Mouse (Mus musculus): ENCODE data around the gene Map4k3.
A peak's percentile ranks its signal among the peaks of the same experiment; 100 is the strongest.
"Not testable (repeated sequence)": the region's sequence is repeated elsewhere in the genome, so short reads cannot be mapped to it uniquely, and the experiment has no call there.

Map4k3 gene

DNA sequence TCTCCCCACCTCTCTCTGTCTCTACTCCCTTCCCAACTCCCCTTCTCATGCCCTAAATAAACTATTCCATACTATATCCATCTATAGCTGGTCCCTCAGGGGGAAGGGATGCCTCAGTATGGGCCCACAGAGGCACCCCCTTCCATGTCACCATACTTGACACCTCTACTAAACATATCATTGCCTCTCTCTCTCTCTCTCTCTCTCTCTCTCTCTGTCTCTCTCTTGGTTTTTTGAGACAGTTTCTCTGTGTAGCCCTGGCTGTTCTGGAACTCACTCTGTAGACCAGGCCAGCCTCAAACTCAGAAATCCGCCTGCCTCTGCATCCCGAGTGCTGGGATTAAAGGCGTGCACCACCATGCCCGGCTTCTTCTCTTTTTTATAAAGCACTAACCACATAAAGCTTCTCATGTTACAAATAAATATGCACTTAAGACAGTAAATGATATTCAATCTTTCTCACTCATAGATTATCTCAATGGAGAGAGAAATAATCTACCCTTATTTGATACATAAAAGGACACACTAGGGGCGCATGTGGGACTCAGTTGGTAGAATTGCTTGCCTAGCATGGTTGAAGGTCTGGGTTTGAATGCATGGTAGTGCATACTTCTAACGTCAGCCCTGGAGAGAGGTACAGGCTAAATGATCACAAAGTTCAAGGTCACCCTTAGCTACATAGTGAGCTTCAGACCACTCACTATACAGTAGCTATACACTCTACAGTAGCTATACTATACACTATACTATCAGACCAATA lies 159.3 kb downstream of the Map4k3 start:
- no peak for DNase-seq (ENCODE audit: low read depth, low spot score)

DNA sequence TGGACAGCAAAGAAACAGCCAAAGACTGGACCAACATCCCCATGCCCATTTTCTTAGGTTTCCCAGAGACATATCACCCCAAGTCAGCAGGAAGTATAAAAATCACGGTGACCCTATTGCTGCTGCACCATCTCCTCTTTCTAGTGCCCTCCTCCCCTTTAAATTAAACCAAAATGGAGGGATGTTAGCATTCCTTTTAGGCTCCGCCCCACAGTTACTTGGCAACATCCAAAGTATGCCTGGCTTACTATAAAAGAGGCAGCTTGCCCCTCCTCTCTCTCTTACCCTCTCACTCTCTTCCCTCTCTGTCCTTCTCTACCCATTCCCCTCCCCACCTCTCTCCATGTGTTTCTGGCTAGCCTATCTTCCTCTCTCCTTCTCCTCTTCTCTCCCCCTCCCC lies 159.8 kb downstream of the Map4k3 start:
- no peak for DNase-seq (ENCODE audit: low read depth, low spot score)

DNA sequence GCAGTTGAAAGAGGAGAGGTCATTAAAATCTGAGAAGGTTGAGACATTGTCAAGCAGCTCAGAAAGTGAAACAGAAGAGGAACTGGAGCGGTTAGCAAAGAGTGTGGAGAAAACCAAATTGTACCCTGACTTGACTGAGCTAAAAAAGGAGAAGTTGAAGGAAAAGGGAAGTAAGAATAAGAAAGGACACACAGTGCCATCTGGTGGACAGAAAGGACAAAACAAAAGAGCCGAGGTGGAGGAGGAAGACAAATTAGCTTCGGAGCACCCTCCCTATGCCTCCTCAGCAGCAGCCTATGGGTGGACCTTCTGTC lies 163.7 kb downstream of the Map4k3 start:
- no peak for DNase-seq (ENCODE audit: low read depth, low spot score)

DNA sequence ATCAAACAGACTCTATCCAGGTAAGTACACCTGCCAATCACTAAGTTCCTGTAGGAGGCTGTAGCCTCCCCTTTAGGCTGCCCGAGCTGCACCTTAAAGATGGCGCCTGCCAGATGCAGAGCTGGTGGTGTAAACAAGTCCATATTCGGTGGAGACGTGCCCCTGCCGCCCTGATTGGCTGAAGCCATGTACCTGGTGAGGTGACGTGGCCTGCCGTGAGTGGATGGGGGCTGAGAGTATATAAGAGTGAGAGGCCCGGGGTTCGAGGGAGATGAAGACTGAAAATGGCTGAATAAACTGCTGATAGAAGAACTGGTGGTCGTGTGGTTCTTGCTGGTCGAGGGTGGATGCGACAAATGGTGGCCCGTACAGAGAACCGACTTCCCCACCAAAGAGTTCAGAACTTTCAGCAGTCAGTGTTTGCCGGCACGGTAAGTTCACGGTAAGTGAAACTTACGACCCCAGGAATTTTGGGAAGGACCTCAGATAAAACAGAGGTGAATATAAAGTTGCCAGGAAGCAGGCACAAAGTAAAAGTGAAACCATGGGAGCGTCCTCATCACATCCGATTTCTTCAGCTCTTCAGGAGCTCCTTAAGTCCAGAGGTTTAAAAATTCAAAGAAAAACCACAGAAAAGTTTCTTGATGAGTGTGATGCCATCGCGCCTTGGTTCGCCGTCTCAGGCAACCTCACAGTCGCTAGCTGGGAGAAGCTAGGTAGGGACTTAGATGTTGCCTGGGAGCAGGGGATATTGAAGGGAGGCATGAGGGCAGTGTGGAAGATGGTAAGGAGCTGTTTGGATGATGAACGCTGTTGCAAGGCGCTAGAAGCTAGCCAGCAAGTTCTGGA lies 164.3 kb downstream of the Map4k3 start:
- DNase-seq (ENCODE audit: low read depth, low spot score) = not testable (repeated sequence)

DNA sequence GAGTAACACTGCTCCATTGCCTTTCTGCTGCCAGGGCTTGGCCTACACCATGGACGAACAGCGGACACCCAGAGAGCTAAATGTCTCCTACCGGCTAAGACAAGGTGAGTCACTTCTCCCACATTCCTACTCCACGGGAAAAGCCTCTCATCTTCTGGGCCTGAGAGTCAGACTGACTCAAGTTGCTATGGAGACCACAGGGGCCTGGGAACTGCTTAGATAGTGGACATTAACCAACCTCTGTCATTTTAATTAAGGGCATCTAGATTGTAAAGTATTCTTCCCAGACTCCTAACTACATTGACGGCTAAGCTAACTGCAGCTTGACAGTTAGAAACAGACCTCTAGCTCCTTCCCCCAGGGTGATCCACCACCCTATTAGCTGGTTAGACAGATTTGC lies 165.5 kb downstream of the Map4k3 start:
- DNase-seq (ENCODE audit: low read depth, low spot score) = no peak

DNA sequence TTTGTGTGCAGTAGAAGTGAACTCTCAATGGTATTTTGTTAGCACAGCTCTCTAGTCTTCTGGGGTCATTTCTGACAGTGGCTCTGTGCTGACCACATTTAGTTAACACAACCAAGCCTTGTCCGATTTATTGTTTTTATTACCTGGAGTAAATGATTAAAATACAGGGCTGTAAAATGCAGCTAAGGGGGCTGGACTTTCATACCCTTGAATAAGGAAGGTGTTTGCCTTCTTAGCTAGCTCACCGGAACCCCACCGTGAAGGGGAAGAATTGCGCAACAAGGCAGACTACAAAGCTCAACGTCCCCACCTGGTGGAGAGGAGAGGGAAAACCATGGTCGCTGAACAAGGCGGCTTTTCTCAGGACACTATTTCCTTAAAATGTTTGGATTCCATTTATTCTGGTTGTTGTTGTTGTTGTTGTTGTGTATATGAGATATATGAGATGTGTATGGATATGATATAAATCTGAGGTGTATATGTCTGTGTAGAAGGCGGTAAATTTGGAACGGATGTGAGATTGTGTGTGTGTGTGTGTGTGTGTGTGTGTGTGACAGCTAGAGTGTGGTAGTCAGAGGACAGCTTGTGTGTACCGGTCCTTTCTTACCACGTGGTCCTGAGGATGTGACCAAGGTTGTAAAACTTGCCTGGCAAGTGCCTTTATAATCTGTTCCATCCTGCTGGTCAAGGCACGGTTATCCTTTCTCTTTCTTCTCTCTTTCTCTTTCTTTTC lies 167.4 kb downstream of the Map4k3 start:
- peak; percentile 75 for DNase-seq (ENCODE audit: low read depth, low spot score)

DNA sequence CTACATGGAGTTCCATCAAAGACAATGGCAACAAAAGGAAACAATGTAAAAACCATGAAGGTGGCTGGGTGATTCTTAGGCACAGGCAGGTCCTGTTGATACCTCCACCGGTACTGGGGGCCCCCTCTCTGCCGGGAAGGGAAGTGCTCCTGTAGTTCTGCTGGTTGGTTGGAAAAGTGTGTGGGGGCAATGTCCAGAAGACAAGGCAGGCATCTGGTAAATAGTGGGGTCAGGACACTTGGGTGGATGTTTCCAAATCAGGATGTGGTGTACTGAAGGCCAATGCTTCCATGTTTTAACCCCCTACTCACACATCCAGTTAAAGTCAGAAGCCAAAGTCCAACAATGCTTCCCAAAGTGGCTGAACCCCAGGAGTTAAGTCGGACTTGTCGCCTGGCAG lies 168.5 kb downstream of the Map4k3 start:
- no peak for DNase-seq (ENCODE audit: low read depth, low spot score)

DNA sequence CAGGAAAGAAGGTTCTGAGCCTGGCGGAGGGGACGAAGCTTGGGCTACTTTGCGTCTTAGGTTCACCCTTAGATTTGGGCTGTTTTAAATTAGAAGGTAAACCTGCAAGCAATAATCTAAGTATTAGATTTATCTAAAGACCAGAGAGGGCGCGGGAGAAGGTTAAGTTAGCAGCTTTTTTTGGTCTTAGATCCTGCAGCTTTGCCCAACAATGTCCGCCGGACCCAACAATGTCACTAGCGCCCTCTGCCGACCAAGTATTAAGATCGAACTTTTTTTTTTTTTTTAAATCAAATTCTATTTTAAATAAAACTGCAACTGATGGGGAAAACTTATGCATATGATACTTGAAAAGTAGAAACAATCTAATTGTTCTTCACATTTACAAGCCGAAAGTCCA lies 169.2 kb downstream of the Map4k3 start:
- peak; percentile 42 for DNase-seq (ENCODE audit: low read depth, low spot score)

DNA sequence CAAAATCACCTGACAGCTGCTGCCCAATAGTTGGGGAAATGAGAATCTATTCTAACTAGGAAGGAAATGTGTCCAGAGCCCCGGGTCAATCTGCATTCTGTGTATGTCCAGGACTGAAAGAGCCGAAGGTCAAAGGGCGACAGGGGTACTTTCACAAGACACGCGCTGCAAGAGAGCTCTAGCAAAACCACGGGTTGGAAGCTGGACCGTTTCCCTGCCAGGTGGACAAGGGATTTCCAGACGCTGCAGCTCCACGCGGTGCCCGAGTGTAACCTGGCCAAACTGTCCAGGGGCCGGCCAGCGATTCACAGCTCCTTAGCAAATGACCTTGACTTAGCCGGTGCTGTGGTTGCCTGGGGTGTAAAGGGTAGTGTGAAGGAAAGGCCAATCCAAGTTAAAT lies 169.7 kb downstream of the Map4k3 start:
- no peak for DNase-seq (ENCODE audit: low read depth, low spot score)

DNA sequence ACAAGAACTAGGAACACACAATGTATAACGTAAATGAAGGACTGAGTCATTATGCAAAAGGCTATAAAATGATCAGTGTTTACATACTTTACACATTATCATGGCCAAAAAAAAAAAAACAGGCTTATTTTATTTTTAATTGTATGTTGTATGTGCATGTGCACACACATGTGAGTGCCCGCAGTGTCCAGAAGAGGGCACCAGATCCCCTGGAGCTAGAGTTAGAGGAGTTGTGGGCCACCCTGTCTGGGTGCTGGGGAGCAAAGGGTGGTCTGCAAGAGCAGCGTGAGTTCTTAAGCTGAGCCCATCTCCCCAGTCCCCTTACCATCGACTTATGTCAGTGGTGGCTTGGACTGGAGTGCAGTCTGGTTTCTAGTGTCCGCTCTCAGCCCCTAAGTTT lies 170.8 kb downstream of the Map4k3 start:
- no peak for DNase-seq (ENCODE audit: low read depth, low spot score)

DNA sequence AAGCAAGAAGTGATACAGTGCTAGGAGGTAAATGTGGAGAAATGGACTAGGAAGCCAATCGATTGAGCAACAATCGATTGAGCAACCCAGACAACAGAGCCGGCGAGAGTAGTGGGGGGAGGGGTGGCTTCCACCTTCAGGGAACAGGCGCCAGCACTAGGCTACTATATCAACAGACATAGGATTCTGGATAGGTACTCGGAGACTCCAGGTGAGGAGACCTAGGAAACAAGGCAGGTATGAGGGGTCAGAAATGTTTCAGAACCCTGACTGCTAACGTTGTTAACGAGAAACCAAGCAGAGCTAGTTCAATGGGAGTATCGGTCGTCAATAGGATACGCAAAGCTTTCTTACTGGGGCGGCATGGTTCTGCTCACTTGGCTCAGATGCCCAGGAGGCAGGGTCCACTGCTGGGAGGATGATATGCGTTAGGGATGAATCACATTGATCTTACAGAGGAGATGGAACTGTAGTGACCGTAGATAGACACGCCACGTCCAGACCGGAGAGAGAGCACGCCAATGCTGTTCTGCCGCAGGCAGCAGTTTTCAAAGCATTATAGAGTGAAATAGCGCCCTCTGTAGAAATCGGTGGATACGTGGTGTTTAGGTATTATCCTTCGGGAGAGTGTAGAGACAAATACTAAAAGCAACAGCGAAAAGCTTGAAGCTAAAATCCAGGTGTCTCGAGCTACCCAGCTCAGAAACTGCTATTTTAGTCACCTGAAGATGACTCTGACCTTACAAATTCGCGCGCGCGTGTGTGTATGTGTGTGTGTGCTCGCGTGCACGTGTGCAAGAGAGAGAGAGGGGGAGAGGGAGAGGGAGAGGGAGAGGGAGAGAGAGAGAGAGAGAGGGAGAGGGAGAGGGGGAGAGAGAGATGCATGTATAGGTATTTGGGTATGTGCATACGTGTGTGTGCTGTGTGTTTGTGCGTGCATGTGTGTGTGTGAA lies 174.7 kb downstream of the Map4k3 start:
- DNase-seq (ENCODE audit: low read depth, low spot score) = peak; percentile 86

DNA sequence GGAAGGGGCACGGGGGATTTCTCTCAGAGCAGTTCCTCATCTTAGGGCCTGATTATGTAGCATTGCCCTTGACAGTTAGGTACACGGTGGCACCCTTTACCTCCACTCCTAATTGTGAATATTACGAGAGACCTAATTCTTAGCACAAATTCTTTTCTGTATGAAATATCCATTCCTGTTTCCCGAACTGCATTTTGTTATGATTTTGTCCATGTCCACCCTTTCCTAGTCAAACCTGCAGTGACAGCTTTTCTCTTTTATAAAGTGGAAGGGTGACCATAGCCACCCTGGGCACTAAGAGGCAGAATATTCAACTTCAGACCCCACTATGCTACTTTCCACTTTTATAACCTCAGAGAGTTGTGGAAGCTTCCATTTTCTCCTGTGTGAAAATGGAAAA lies 175.6 kb downstream of the Map4k3 start:
- DNase-seq (ENCODE audit: low read depth, low spot score) = no peak

DNA sequence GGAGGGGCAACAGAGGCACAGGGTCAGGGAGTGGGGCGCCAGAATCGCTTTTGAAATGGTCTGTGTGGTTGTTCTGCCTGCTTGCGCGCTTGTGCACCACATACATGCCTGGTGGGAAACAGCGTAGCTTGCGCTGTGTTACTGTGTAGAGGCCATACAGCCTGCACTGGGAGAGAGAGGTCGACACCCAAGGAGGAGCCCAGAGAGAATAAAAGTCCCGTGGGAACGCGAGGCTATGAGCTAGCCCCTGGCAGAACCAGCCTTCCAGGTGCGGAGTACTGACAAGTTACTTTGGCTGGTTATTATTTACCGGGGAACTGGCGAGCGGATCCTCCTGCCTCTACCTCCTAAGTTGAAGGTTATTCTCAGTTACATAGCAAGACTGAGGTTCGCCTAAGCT lies 177.3 kb downstream of the Map4k3 start:
- no peak for DNase-seq (ENCODE audit: low read depth, low spot score)

DNA sequence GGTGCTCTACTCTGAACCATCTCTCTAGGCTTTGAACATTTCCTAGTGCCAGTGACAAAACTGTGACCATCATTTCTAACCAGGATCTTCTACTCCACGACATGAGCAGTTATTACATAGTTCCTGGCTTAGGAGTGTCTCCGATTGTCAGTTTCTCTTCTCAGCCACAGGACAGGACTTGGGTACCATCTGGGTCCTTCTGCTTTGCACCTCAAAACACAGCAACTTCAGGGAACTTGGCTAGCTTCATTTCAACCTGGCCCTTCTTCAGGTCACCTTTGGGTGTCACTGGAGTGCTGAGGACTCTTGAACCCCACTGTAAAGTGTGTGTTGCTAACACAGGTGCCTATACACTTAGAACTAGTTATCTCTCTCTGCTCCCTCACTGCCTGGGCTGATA lies 181.4 kb downstream of the Map4k3 start:
- no peak for DNase-seq (ENCODE audit: low read depth, low spot score)

DNA sequence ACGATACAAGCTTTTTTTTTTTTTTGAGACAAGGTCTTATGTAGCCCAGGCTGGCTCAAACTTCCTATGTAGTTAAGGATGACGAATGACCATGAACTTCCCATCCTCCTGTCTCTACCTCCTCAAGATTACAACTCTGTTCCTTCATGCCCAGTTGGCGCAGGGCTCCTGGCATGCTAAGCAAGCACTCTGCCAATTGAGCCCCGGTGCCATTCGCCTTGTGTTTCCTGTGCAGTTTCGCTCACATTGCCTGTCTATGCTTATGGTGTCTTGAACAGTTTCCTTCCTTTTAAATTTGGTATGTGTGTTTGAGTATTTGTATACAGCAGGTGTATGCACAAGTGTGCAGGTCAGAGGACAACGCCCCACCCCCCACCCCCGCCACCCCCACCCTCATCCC lies 182.1 kb downstream of the Map4k3 start:
- no peak for DNase-seq (ENCODE audit: low read depth, low spot score)

DNA sequence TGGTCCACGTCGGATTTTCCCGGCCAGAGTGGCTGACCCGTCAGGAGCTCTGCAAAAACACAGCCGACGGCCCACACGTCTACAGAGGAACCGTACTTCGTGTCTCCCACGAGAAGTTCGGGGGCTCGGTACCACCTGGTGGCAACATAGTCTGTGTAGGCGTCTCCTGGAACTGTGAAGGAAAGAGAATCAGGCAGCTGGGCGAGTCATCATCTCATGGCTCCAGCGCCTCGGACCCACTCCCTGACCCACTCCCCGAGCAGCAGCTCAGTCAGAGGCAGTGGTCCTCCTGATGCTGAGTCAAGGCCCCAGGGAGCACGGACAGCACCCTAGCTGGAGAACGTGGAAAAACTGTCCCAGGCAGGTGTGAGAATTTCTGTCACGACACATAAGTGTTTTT lies 184.6 kb downstream of the Map4k3 start:
- no peak for DNase-seq (ENCODE audit: low read depth, low spot score)

DNA sequence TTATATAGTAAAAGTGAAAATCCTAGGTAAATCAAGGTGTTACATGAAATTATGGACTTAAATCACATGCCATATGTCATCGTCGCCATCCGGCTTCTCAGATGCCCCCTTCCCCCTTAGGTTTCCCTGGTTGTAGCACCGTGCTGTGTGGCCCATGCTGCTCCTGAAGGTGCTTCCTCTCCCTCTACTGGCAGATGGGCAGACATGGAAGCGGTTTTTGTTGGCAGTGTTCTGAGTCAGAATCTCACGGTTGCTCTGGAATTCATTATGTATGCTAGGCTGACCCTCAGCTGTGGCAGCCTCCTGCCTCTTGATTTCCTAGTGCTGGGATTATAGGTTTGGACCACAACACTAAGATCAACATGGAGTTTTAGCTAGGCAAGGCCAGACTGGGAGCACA lies 191.1 kb downstream of the Map4k3 start:
- no peak for DNase-seq (ENCODE audit: low read depth, low spot score)

DNA sequence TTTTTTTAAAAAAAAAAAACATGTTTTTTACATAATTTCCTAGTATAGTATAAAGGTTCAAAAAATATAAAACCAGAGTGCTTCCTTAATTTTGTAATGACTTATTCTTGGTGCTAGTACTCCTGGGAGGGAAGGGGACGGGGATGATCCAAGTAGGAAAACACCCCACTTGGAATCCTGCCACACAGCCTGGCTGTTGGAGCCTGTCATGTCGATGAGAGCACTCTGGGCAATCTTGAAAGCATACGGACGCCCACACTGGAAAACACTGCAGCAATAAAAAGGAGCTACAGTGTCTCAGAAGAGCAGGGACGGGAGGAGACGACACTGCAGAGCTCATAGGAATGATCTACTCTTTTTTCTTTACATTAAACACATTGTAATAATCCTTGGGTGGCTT lies 192.7 kb downstream of the Map4k3 start:
- no peak for DNase-seq (ENCODE audit: low read depth, low spot score)

DNA sequence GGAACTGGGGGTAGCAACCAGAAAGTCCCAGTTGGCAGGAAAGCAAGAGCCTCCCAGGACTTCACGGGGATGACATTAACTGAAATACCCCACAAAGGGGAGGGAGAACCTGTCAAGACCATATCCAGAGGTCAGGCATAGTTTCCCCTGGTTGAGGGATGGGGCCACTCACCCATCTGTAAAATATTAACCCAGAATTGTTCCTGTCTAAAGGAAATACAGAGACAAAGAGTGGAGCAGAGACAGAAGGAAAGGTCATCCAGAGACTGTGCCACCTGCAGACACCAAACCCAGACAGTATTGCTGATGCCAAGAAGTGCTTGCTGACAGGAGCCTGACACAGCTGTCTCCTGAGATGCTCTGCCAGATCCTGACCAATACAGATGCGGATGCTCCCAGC lies 196.9 kb downstream of the Map4k3 start:
- DNase-seq (ENCODE audit: low read depth, low spot score) = not testable (repeated sequence)

Measured in forelimb bud, embryonic 11.5 days (tissue).